Mouse (Mus musculus): ENCODE measurements around the gene Chd1. TPM values are rescaled to one million over a fixed set of nuclear protein-coding genes. Genes with fewer than 3 reads are reported as not detected.

Chd1 gene
- total RNA-seq, 2 experiments from 2014 or later = 21.9 to 32.1 TPM

DNA sequence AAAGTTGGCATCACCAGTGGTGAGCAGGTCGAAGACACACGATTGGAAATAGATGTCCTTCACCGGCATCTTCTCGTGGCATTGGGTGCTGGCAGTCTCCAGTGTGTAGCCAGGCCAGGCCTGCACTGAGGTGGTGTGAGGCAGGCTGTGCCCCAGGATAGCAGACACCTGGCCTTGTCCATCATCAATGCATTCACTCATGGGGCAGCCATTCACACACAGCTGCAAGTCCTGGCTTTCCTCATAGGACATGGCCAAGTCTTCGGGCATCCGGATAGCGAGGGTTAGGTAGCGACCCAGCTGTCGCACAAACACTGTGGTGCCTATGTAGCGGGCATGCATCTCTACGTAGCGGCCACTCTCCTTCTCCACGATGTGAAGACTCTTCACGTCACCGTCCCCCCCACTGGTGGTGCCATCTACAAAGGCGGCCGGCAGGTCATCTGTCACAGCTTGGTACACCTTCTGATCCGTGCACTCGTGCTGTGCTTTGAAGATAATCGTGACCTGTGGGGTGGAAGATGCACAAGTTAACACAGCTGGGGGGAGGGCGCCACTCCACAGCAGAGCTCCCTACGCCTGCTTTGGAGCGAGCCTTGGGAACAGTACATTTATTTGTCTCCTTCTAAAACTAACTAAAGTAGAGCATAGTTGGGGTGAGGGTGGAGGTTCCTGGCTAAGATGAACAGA, 102.7 kb downstream of the Chd1 start:
- no peak for ATAC-seq (replicated peaks; ENCODE audit: low FRiP score, poor library complexity, severe bottlenecking)

DNA sequence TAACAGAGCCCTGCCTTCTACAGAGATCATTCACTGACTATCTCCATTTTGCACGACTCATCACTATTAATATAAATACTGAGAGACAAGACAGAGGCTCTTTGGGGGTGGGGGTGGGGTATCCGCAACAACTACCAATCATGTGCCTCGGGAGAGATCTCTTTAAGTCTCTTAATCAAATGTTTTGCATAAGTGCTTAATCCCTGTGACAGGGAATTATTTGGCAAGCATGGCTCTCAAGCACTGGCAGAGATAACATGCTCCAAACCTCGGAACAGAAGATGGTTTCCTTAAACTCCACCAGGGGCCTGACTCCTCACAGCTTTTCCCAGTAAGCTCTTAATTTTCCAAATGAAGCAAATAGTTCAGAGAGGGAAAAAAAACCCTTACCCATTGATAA, 103.2 kb downstream of the Chd1 start:
- ATAC-seq (replicated peaks; ENCODE audit: low FRiP score, poor library complexity, severe bottlenecking) = no peak

DNA sequence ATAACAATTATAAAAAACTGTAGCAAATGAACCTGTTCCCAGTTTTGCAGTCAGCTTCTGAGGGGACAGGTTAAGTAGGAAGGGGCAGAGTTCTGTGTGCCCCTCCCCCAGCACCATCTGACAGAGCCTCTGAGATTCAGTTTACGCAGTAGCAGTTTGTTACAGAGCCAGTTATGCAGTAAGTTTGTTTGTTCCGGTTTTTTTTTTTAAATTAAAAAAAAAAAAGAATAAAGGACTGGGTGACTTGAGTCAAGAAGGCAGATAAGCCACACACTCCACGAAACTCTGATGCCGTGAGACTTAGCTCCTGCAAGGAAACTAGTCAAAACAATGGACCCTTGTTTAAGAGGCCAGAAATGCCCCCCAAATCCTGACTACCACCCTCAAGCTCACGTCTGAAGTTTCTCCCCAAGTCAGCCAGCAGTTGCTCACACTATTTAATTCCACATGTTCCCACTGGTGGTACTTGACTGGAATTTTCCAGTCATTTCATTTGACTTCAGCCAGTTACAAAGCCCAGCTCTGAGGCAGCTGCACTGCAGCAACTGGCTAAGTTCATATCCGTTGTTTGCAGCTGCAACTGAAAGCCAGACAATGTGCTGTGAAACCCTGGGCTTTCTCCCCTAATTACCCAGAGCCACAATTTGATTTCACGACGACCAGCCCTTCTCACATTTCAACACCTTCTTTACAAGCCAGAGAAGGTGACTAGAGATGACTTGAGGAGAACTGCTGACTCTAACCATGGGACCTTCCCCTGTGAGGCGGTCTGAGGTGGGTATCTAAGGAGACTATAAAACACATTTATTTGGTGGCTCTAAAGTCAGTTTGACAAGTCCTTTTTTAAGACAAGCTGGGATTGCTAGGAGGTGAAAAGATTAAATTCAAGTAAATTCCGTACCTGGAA, 104.0 kb downstream of the Chd1 start:
- ATAC-seq (replicated peaks; ENCODE audit: low FRiP score, poor library complexity, severe bottlenecking) = no peak

DNA sequence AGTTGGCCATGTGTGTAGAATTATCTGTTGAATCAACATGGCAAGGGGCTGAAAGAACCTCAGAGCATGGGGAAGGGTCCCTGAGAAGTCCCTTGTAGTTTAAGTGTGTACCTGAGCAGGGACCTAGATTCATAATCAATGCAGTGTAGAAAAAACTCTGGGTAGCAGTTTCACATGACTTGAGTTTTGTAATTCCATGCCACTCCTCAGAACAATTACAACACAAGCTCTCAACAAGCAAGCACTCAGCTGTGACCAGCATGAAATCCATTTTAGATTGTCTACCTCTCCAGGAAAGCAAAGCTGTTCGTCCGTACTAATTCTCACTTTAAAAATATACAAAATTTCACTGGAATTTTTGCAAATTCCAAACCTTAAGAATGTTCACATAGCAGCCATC, 105.2 kb downstream of the Chd1 start:
- ATAC-seq (replicated peaks; ENCODE audit: low FRiP score, poor library complexity, severe bottlenecking) = no peak

DNA sequence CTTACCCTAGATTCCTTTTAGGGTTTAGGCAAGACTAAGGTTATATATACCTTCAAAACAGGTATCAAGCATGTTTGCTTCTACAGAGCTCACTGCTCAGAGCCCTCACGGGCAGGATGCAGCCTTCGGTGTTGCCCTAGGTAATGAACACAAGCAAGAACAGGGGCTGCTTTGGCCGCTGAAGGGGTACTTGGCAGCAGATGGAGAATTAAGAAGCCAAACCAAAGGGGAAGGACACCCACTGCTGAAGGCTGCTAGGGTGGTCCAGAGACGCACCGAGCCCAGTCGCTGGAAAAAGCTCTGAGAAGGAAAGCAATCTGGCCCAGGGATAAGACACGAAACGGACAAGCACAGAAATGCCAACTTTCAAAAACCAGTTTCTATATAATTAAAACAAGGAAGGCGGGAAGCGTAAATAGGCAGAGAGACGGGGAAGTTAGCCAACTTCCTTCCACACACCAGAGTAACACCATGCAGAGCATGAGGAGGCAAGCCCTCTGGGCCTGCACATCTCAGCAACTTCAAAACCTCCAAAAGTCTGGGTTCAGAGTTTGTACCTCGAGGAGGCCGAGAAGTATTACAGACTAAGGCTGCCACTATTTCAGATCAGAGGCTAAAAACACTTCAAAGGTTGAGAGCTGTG, 107.5 kb downstream of the Chd1 start:
- ATAC-seq (replicated peaks; ENCODE audit: low FRiP score, poor library complexity, severe bottlenecking) = no peak

DNA sequence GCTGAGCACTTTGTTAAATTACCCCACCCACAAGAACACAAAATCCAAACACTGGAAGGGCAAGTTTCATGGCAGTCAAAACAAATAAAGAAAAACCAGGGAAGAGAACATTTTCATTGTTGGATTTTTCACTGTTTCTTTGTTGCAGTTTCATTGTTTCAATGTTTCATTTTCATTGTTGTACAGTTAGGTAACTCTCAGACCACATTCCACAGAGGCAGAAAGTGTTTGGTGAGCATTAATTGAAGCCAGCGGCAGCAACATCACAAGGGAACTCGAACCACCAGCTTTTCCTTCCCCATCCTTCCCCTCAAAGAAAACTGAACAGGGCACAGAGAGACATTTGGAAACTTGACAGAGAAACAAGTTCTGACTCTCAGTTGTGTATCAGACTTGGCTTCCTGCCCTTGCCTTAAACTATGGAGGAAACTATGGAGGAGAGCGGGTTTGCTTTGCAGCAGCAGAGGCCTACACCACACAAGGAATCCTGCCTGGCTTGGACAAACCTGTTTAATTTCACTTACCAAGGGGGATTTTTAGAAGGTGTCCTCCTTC, 109.0 kb downstream of the Chd1 start:
- no peak for ATAC-seq (replicated peaks; ENCODE audit: low FRiP score, poor library complexity, severe bottlenecking)

DNA sequence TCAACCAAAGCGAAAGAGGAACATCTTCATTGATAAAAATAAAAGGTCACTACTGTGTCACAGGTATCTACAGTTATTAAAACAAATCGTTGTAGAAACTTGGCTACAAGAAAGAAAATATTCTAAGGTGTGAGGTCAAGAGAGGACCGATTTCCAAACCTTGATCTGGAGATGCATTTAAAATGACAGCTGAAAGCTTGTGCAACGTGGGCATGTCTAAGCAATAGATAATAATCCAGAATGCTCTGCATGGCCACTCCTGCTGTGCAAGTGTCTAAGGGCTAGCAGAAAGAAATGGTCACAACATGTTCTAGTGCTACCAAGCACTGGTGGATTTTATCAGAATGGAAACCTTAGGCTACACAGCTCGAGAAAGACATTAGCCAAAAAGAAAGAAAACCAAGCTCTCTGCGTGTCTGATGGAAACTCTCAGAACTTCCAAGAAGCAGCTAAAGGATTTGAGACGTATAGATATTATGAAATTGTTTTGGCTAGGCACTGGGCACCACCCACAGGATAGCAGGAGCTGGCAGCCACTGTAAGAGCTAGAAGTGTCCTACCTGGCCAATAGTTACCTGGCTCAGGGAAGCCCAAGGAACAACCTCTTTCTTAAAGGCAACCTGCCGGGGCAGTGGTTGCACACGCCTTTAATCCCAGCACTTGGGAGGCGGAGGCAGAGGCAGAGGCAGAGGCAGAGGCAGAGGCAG, 110.7 kb downstream of the Chd1 start:
- ATAC-seq (replicated peaks; ENCODE audit: low FRiP score, poor library complexity, severe bottlenecking) = no peak

DNA sequence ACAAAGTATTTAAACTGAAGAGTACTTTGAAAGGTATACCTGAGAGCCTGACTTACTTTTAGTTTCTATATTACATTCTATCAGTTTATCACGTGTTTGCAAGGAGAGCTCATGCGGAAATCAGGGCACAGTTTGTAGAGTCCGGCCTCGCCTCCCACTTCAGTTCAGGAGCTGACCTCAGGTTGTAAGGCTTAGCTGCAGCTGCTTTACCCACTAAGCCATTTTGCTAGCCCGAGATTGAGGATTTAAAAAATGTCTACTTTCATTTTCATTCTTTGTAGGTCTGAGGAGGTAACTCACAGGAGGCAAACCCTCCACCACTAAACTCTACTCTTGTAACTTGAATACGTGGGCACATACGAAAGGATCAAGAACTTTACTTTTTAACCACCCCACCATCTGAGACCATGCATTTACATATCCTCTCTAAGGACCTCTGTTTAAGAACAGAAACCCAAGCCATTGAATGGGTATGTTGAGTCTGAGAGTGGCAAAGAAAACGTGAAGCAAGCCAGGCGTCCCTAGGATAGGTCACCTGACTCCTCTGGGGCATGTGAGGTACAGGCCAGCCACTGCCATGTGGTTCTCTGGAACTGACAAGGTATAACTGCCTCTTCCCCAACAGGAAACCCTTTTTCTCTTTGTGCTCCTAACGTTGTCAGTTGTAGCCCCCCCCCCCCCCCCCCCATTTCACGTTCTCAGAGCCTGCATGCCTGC, 111.8 kb downstream of the Chd1 start:
- no peak for ATAC-seq (replicated peaks; ENCODE audit: low FRiP score, poor library complexity, severe bottlenecking)

DNA sequence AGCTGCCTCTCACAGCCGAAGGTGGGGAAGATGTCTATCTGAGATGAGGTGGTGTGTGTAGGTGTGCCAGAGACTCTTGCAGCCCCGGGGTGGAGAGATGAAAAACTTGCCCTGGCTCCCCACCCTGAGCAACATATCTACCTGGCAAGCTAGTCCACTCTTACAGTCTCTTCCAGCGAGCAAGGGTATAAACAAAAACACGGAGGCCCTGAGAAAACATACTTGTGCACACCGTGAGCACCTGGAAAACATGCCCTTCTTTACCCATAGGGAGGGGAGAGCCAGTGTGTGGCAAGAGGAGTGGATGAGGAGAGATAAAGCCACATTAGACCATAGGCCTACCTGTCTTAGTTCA, 112.3 kb downstream of the Chd1 start:
- ATAC-seq (replicated peaks; ENCODE audit: low FRiP score, poor library complexity, severe bottlenecking) = no peak

DNA sequence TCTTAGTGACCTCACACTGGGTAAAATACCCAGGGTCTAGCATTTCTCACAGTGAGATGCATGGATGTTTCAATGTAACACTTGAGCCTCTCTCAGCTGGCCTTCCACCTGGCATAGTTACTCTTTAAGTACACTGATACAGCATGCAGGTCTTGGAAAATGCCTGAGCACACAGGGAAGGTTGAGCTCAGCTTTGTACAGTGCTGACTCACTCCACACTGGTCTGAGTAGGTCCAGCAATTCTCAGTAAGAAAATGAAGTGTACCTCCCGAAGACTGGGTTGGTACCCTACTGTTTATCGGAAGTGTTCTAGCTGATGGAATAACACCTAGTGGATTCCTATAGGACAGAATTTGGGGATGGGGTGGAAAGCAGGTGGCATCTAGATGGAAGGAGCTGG, 112.9 kb downstream of the Chd1 start:
- no peak for ATAC-seq (replicated peaks; ENCODE audit: low FRiP score, poor library complexity, severe bottlenecking)

DNA sequence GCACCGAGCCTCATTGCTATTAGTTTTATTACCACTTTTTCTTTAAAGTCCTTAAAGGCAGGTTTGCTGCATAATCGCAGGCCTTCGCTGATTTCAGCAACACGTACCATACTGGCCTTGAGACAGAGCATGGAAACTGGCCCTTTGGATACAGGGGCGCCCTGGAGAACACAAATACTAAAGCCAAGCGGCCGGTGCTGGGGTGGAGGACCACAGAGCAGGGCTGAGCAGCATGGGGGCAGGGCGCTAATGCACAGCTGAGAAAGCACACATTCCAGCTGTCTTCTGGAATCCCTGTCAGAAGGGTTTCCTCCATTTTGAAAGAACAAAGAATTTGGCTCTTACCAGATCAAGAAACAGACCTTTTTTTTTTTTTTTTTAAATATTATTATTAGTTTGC, 113.6 kb downstream of the Chd1 start:
- no peak for ATAC-seq (replicated peaks; ENCODE audit: low FRiP score, poor library complexity, severe bottlenecking)

DNA sequence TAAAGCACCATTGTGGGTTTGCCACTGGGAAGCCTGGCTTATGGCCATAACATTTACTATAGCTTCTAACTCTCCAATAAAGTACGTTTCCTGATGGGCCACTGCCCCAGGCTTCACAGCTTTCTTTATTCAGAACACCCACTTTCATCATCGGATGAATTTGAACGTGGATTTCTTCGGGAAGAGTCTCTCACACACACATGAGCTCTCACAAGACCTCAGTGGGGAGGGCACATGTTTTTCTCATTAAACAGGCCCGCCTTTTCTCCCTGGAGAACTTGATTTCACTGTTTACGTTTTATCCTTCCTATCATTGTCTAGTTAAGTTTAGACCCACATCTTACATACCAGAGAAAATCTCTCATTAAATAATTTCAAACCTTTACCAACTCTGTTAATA, 115.4 kb downstream of the Chd1 start:
- ATAC-seq (replicated peaks; ENCODE audit: low FRiP score, poor library complexity, severe bottlenecking) = no peak

DNA sequence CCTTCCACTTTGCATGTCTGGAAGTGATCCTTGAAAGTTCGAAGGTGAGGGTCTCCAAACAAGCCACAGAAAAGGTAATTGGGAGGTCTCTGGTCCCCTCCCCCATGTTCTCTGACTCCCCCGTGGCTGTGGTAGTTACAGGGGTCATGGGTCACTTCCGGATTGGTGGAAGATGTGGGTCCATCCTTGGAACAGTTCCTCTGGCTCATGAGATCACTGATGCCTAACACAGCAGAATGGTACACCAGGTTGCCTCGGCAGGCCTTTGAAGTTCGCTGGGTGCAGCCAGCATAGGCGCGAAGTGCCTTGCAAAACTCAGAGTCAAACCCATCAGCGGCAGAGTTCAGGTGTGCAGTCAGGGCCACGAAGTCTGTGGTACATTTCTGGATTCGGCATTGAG, 116.0 kb downstream of the Chd1 start:
- ATAC-seq (replicated peaks; ENCODE audit: low FRiP score, poor library complexity, severe bottlenecking) = no peak

DNA sequence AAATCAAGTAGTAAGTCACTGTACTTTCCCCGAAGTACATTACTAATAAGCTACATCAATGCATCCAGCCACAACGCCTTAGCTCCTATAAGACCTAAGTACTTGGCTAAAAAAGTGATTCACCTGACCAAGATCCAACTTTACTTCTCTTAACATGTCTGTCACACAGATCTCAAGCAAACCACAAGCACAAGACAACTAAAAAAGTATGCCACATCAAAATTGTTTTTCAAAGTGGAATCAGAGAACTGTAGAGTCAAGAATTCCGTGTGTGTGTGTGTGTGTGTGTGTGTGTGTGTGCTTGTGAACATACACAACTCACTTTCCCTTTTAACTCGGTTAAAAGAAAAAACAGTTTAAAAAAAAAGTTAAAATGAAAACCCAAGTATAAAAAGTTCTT, 116.9 kb downstream of the Chd1 start:
- ATAC-seq (replicated peaks; ENCODE audit: low FRiP score, poor library complexity, severe bottlenecking) = no peak

Other genes starting within 250 kb of the Chd1 start
- 49.4 and 56.0 TPM in 2 replicates for gene Psmb1, start 205.2 kb upstream of the Chd1 start, total RNA-seq (2015; ENCODE audit: low replicate concordance)
- 54.1 and 59.2 TPM in 2 replicates for gene Psmb1, start 205.2 kb upstream of the Chd1 start, total RNA-seq (2017; ENCODE audit: low replicate concordance)
- gene Tbp, start 205.1 kb upstream of the Chd1 start, total RNA-seq (2015; ENCODE audit: low replicate concordance) = 44.5 and 61.7 TPM in 2 replicates
- 15.3 and 33.3 TPM in 2 replicates for gene Tbp, start 205.1 kb upstream of the Chd1 start, total RNA-seq (2017; ENCODE audit: low replicate concordance)
- gene Pdcd2, start 177.7 kb upstream of the Chd1 start, total RNA-seq (2015; ENCODE audit: low replicate concordance) = 5.8 and 9.2 TPM in 2 replicates
- 9.6 and 14.7 TPM in 2 replicates for gene Pdcd2, start 177.7 kb upstream of the Chd1 start, total RNA-seq (2017; ENCODE audit: low replicate concordance)
- gene Prdm9, start 140.6 kb upstream of the Chd1 start, total RNA-seq (2015; ENCODE audit: low replicate concordance) = 3.8 TPM in 1 of 2 replicates, not detected in the other
- 0.26 and 0.42 TPM in 2 replicates for gene Prdm9, start 140.6 kb upstream of the Chd1 start, total RNA-seq (2017; ENCODE audit: low replicate concordance)
- gene Rgmb, start 126.1 kb downstream of the Chd1 start, total RNA-seq (2015; ENCODE audit: low replicate concordance) = not detected in 2 replicates
- 0.14 and 0.51 TPM in 2 replicates for gene Rgmb, start 126.1 kb downstream of the Chd1 start, total RNA-seq (2017; ENCODE audit: low replicate concordance)

Data from erythroblast, adult 5-6 weeks (primary cell).